Mouse (Mus musculus): ENCODE measurements around the gene Tspo2. TPM values are rescaled to one million over a fixed set of nuclear protein-coding genes. Genes with fewer than 3 reads are reported as not detected.

Tspo2 gene
- polyA plus RNA-seq, 1 experiment from 2014 or later, result 2.9 TPM

DNA sequence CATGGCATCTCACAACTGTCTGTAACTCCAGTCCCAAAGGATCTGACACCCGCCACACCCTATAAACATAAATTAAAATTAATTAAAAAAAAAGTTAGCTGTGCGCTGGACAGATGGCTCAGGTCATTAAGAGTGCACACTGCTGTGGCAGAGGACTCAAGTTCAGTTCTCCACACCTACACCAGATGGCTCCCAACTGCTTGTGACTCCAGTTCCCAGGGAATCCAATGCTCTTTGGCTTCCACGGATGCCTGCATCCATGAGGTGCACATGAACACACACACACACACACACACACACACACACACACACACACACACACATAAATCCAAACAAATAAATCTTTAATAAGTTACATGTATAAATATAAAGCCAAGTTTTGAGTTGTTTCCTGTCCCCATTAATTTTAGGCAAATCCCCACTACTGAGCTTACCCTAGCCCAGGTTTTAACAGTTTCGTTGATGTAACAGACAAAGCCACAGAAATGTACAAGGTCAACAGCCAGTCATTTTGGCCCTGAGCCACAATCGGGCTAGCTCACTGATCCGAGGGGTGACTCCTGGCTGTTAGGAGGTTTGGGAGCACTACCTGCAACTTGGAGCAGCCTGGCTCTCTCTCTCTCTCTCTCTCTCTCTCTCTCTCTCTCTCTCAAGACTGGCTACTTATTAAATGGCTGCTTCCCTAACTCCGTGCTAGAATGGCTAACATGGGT is 8.4 kb downstream of the Tspo2 start:
- no peaks in the 10 kb centered on the region for H3K27me3 ChIP-seq (replicated peaks; ENCODE audit: control insufficient read depth, insufficient read depth, low read length)
- no peak overlapping the region for H3K27ac ChIP-seq (replicated peaks; ENCODE audit: low read depth, low read length)
- peak; percentile 37 for DNase-seq (ENCODE audit: low spot score)
- no peaks in the 10 kb centered on the region for H3K4me1 ChIP-seq (ENCODE audit: control insufficient read depth, insufficient read depth, low read length)
- WGBS, result 69% methylated on average over 7 of the region's 7 CpGs
- no peak overlapping the region for H3K4me2 ChIP-seq (ENCODE audit: low read depth, low read length)
- ATAC-seq (ENCODE audit: low read depth), result no peak
- no peaks in the 10 kb centered on the region for H3K9me3 ChIP-seq (ENCODE audit: control insufficient read depth, low read length)
- no peaks in the 10 kb centered on the region for H3K36me3 ChIP-seq (ENCODE audit: control insufficient read depth, insufficient read depth, low read length)
- no peak overlapping the region for H3K9ac ChIP-seq (ENCODE audit: low read depth, low read length)
- no peak overlapping the region for H3K4me3 ChIP-seq (ENCODE audit: low read depth, low read length)

GRCm38 (mm10) chr17:48437421-48437911 is 13.9 kb downstream of the Tspo2 start:
- no peaks in the 10 kb centered on the region for H3K27me3 ChIP-seq (replicated peaks; ENCODE audit: control insufficient read depth, insufficient read depth, low read length)
- H3K9ac ChIP-seq (ENCODE audit: low read depth, low read length), result no peak overlapping the region
- H3K4me2 ChIP-seq (ENCODE audit: low read depth, low read length), result peak overlapping the region; percentile 7; the same call in 1 of the 2 replicates
- no peaks in the 10 kb centered on the region; the same call in 1 of the 2 replicates for H3K4me1 ChIP-seq (ENCODE audit: control insufficient read depth, insufficient read depth, low read length)
- no peaks in the 10 kb centered on the region for H3K9me3 ChIP-seq (ENCODE audit: control insufficient read depth, low read length)
- H3K36me3 ChIP-seq (ENCODE audit: control insufficient read depth, insufficient read depth, low read length), result no peaks in the 10 kb centered on the region
- peak; percentile 60 for ATAC-seq (ENCODE audit: low read depth)
- peak; percentile 61 for DNase-seq (ENCODE audit: low spot score)
- WGBS, result 13% methylated on average over 7 of the region's 7 CpGs
- H3K27ac ChIP-seq (replicated peaks; ENCODE audit: low read depth, low read length), result peak overlapping the region; percentile 75
- no peak overlapping the region for H3K4me3 ChIP-seq (ENCODE audit: low read depth, low read length)

- Histone ChIP-seq H3K4me1 (ENCODE audit: control insufficient read depth, insufficient read depth, low read length) (no peaks in the 10 kb centered on the region; the same call in 1 of the 2 replicates), H3K9ac (ENCODE audit: low read depth, low read length) (no peak overlapping the region), H3K36me3 (ENCODE audit: control insufficient read depth, insufficient read depth, low read length) (no peaks in the 10 kb centered on the region), H3K9me3 (ENCODE audit: control insufficient read depth, low read length) (no peaks in the 10 kb centered on the region), H3K4me3 (ENCODE audit: low read depth, low read length) (no peak overlapping the region), H3K27ac (replicated peaks; ENCODE audit: low read depth, low read length) (no peak overlapping the region), H3K27me3 (replicated peaks; ENCODE audit: control insufficient read depth, insufficient read depth, low read length) (no peaks in the 10 kb centered on the region), H3K4me2 (ENCODE audit: low read depth, low read length) (no peak overlapping the region)
- DNase-seq (ENCODE audit: low spot score), result no peak
- ATAC-seq (ENCODE audit: low read depth), result 0 out of 2 replicates have a peak, but pooled peaks have one; percentile 32
- WGBS, result 56% methylated on average over 1 of the region's 1 CpGs
Measured at GRCm38 (mm10) chr17:48436487-48436886, 14.8 kb downstream of the Tspo2 start.

GRCm38 (mm10) chr17:48434479-48434878 is 16.8 kb downstream of the Tspo2 start:
- ATAC-seq (ENCODE audit: low read depth), result no peak
- no peaks in the 10 kb centered on the region for H3K36me3 ChIP-seq (ENCODE audit: control insufficient read depth, insufficient read depth, low read length)
- H3K27ac ChIP-seq (replicated peaks; ENCODE audit: low read depth, low read length), result no peak overlapping the region
- no peak overlapping the region for H3K4me3 ChIP-seq (ENCODE audit: low read depth, low read length)
- WGBS, result 75% methylated on average over 5 of the region's 5 CpGs
- no peak for DNase-seq (ENCODE audit: low spot score)
- no peak overlapping the region for H3K4me2 ChIP-seq (ENCODE audit: low read depth, low read length)
- no peaks in the 10 kb centered on the region for H3K27me3 ChIP-seq (replicated peaks; ENCODE audit: control insufficient read depth, insufficient read depth, low read length)
- H3K9ac ChIP-seq (ENCODE audit: low read depth, low read length), result no peak overlapping the region
- H3K9me3 ChIP-seq (ENCODE audit: control insufficient read depth, low read length), result no peaks in the 10 kb centered on the region
- H3K4me1 ChIP-seq (ENCODE audit: control insufficient read depth, insufficient read depth, low read length), result peaks cover 3% of the 10 kb centered on the region; the same call in 1 of the 2 replicates

GRCm38 (mm10) chr17:48433689-48434330 is 17.5 kb downstream of the Tspo2 start:
- H3K36me3 ChIP-seq (ENCODE audit: control insufficient read depth, insufficient read depth, low read length), result no peaks in the 10 kb centered on the region
- no peak overlapping the region for H3K4me3 ChIP-seq (ENCODE audit: low read depth, low read length)
- H3K4me1 ChIP-seq (ENCODE audit: control insufficient read depth, insufficient read depth, low read length), result peaks cover 3% of the 10 kb centered on the region; the same call in 1 of the 2 replicates
- ATAC-seq (ENCODE audit: low read depth) (no peak), DNase-seq (ENCODE audit: low spot score) (no peak)
- no peaks in the 10 kb centered on the region for H3K27me3 ChIP-seq (replicated peaks; ENCODE audit: control insufficient read depth, insufficient read depth, low read length)
- no peak overlapping the region for H3K9ac ChIP-seq (ENCODE audit: low read depth, low read length)
- WGBS, result 54% methylated on average over 6 of the region's 6 CpGs
- H3K4me2 ChIP-seq (ENCODE audit: low read depth, low read length), result no peak overlapping the region
- no peak overlapping the region for H3K27ac ChIP-seq (replicated peaks; ENCODE audit: low read depth, low read length)
- no peaks in the 10 kb centered on the region for H3K9me3 ChIP-seq (ENCODE audit: control insufficient read depth, low read length)

- no peaks in the 10 kb centered on the region for H3K9me3 ChIP-seq (ENCODE audit: control insufficient read depth, low read length)
- H3K4me3 ChIP-seq (ENCODE audit: low read depth, low read length), result no peak overlapping the region
- no peaks in the 10 kb centered on the region for H3K36me3 ChIP-seq (ENCODE audit: control insufficient read depth, insufficient read depth, low read length)
- ATAC-seq (ENCODE audit: low read depth) (no peak), DNase-seq (ENCODE audit: low spot score) (no peak)
- WGBS, result 66% methylated on average over 20 of the region's 20 CpGs
- peaks cover 8% of the 10 kb centered on the region; the same call in 1 of the 2 replicates for H3K4me1 ChIP-seq (ENCODE audit: control insufficient read depth, insufficient read depth, low read length)
- H3K27me3 ChIP-seq (replicated peaks; ENCODE audit: control insufficient read depth, insufficient read depth, low read length), result no peaks in the 10 kb centered on the region
- no peak overlapping the region for H3K27ac ChIP-seq (replicated peaks; ENCODE audit: low read depth, low read length)
- H3K9ac ChIP-seq (ENCODE audit: low read depth, low read length), result no peak overlapping the region
- no peak overlapping the region for H3K4me2 ChIP-seq (ENCODE audit: low read depth, low read length)
Measured at GRCm38 (mm10) chr17:48433006-48433655, 18.2 kb downstream of the Tspo2 start.

DNA sequence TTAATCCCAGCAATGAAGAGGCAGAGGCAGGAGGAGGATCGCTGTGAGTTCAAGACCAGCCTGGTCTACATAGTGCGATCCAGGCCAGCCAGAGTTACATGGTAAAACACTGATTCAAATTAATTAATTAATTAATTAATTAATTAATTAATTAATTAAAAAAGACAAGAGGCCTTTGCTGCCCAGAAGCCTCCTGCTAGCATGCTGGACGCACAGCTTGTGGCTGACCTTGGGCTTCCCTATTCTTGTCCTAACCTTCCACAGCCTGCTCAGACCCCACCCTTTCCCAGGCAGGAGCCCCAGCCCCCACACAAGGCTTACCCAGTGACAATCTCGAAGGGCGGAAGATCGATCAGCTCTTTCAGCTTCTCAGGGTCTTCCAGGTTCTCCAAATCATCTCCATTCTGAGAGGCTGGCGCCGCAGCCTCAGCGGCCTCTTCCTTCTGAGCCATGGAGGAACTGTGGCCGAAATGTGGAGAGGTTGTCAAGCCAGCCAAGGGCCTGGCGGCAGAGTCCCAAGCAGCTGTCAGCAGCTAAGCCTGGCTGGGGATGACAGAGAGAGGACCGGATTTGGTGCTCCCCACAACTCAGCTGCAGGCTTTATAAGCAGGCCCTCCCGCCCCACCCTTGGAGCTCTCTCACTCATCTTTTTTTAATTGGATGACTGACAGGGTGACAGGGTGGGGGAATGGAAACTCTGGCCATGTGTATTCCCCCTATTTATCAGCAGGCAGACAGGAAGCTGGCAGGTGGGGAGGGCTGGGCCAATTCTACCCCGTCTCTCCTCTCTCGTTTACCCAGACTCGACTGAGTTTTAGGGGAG is 19.0 kb downstream of the Tspo2 start, which contains the start of gene Apobec2:
Gene Apobec2, minus strand, starts transcription at position 773 of the 823 bp plus-strand sequence.
- Histone ChIP-seq H3K9ac (ENCODE audit: low read depth, low read length) (no peak within 1 kb of the TSS), H3K4me2 (ENCODE audit: low read depth, low read length) (no peak within 1 kb of the TSS), H3K4me1 (ENCODE audit: control insufficient read depth, insufficient read depth, low read length) (peaks cover 10% of the 10 kb centered on the region; the same call in 1 of the 2 replicates), H3K27ac (replicated peaks; ENCODE audit: low read depth, low read length) (no peak within 1 kb of the TSS; the same call in 1 of the 2 replicates), H3K4me3 (ENCODE audit: low read depth, low read length) (no peak within 1 kb of the TSS), H3K27me3 (replicated peaks; ENCODE audit: control insufficient read depth, insufficient read depth, low read length) (no peaks in the 10 kb centered on the region), H3K36me3 (ENCODE audit: control insufficient read depth, insufficient read depth, low read length) (no peaks in the 10 kb centered on the region), H3K9me3 (ENCODE audit: control insufficient read depth, low read length) (no peaks in the 10 kb centered on the region)
- 53% methylated on average over 16 of the region's 16 CpGs for WGBS
- peak; percentile 57 for DNase-seq (ENCODE audit: low spot score)
- 0 out of 2 replicates have a peak, but pooled peaks have one; percentile 9 for ATAC-seq (ENCODE audit: low read depth)

DNA sequence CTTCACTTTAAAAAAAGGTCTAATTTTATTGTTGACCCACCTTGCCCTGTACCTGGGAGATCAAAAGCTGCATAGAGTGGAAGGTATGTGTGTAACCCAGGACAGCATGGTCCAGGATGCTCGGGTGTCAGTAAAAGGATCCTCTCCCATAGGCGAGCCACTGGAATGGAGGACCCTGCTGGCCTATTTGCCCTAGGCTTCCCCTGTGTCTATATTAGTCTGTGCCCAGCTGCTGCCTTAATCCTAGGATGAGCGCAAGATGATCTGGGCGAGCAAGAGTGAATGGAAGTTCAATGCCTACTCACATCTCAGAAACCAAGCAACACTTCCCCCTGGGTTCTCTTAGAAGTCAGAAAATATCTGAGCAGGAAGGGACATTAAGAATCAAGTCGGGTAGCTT is 20.3 kb downstream of the Tspo2 start:
- DNase-seq (ENCODE audit: low spot score) (peak; percentile 34), ATAC-seq (ENCODE audit: low read depth) (no peak)
- H3K4me1 ChIP-seq (ENCODE audit: control insufficient read depth, insufficient read depth, low read length), result peaks cover 18% of the 10 kb centered on the region
- no peak overlapping the region for H3K4me3 ChIP-seq (ENCODE audit: low read depth, low read length)
- WGBS, result 60% methylated on average over 5 of the region's 5 CpGs
- no peak overlapping the region for H3K9ac ChIP-seq (ENCODE audit: low read depth, low read length)
- no peaks in the 10 kb centered on the region for H3K36me3 ChIP-seq (ENCODE audit: control insufficient read depth, insufficient read depth, low read length)
- H3K27ac ChIP-seq (replicated peaks; ENCODE audit: low read depth, low read length), result 0 out of 2 replicates have a peak overlapping the region, but pooled peaks have one; percentile 42
- H3K27me3 ChIP-seq (replicated peaks; ENCODE audit: control insufficient read depth, insufficient read depth, low read length), result no peaks in the 10 kb centered on the region
- no peaks in the 10 kb centered on the region for H3K9me3 ChIP-seq (ENCODE audit: control insufficient read depth, low read length)
- H3K4me2 ChIP-seq (ENCODE audit: low read depth, low read length), result no peak overlapping the region

All from embryonic facial prominence, embryonic 14.5 days (tissue).